Mouse (Mus musculus) MEL (cell line): ENCODE data around the gene Irf2bp2. TPM values are rescaled to one million over a fixed set of nuclear protein-coding genes. Genes with fewer than 3 reads are reported as not detected.

Experiments
- DNase-seq: peaks from one replicate; pipeline ENCODE4 v3.0.0; 2011; ENCODE audit warnings: low read depth, low spot score
- H3K27ac ChIP-seq: 2 replicates; pipeline ENCODE4 v1.5.1; 2012; ENCODE audit warnings: low read depth, mild to moderate bottlenecking, control low read depth, low read length, moderate library complexity; ENCODE audit not compliant: control insufficient read depth
- H3K27me3 ChIP-seq, 2 experiments: fragments of 150-350 bp in 1 of 2; sonication (generic) in 1 of 2; 2 replicates each; pipeline ENCODE4 v1.6.1; 2012; ENCODE audit warnings: low read length in 2 of 2, mild to moderate bottlenecking in 2 of 2, improper control_type of control experiment in 1 of 2, moderate library complexity in 1 of 2; ENCODE audit not compliant: insufficient read depth in 2 of 2, control insufficient read depth in 1 of 2
- H3K36me3 ChIP-seq, 2 experiments: 2 replicates each; pipeline ENCODE4 v1.6.1; 2012 to 2014; ENCODE audit warnings: low read length in 2 of 2, improper control_type of control experiment in 1 of 2, inconsistent platforms in 1 of 2, mild to moderate bottlenecking in 1 of 2; ENCODE audit not compliant: insufficient read depth in 2 of 2, control insufficient read depth in 1 of 2
- H3K4me1 ChIP-seq, 2 experiments: fragments of 150-350 bp in 1 of 2; sonication (generic) in 1 of 2; 2 replicates each; pipeline ENCODE4 v1.6.1; 2012; ENCODE audit warnings: low read length in 2 of 2, improper control_type of control experiment in 1 of 2, mild to moderate bottlenecking in 1 of 2; ENCODE audit not compliant: insufficient read depth in 2 of 2, control insufficient read depth in 1 of 2
- H3K4me3 ChIP-seq, 2 experiments: fragments of 150-350 bp in 1 of 2; sonication (generic) in 1 of 2; 2 replicates each; pipeline ENCODE4 v1.5.1; 2012; ENCODE audit warnings: low read depth in 2 of 2, low read length in 2 of 2, mild to moderate bottlenecking in 2 of 2, moderate library complexity in 2 of 2, control low read depth in 1 of 2, improper control_type of control experiment in 1 of 2; ENCODE audit not compliant: control insufficient read depth in 1 of 2, insufficient read depth in 1 of 2
- H3K79me2 ChIP-seq: 2 replicates; pipeline ENCODE4 v1.6.1; 2012; ENCODE audit warnings: mild to moderate bottlenecking, low read length, moderate library complexity; ENCODE audit not compliant: control insufficient read depth, poor library complexity, insufficient read depth
- H3K9ac ChIP-seq: 2 replicates; pipeline ENCODE4 v1.6.1; 2012; ENCODE audit warnings: low read depth, mild to moderate bottlenecking, control low read depth, low read length, moderate library complexity; ENCODE audit not compliant: control insufficient read depth, poor library complexity, severe bottlenecking
- H3K9me3 ChIP-seq: fragments of 150-350 bp; sonication (generic); replicated peaks from 2 replicates; pipeline ENCODE4 v1.6.1; 2012; ENCODE audit warnings: mild to moderate bottlenecking, low read length, improper control_type of control experiment, moderate library complexity; ENCODE audit not compliant: insufficient read depth
- CHD1 ChIP-seq: IDR thresholded peaks from 2 replicates; pipeline ENCODE4 v1.6.1; 2012; ENCODE audit warnings: low read depth, mild to moderate bottlenecking, inconsistent platforms, low read length, improper control_type of control experiment
- CHD2 ChIP-seq: IDR thresholded peaks from 2 replicates; pipeline ENCODE4 v1.6.1; 2011; ENCODE audit warnings: low read length, improper control_type of control experiment
- CTCF ChIP-seq, 3 experiments: IDR thresholded peaks in 2 of 3; conservative IDR thresholded peaks in 1 of 3; 2 replicates each; pipeline ENCODE4 v1.5.1; 2011 to 2012; ENCODE audit warnings: low read length in 3 of 3, low read depth in 2 of 3, mild to moderate bottlenecking in 2 of 3, improper control_type of control experiment in 1 of 3, inconsistent platforms in 1 of 3, mixed read lengths in 1 of 3, moderate library complexity in 1 of 3; ENCODE audit not compliant: control insufficient read depth in 1 of 3, insufficient read depth in 1 of 3, poor library complexity in 1 of 3, severe bottlenecking in 1 of 3
- E2F4 ChIP-seq: IDR thresholded peaks from 2 replicates; pipeline ENCODE4 v1.6.1; 2011; ENCODE audit warnings: low read depth, low read length, improper control_type of control experiment, borderline replicate concordance
- ELF1 ChIP-seq: IDR thresholded peaks from 2 replicates; pipeline ENCODE4 v1.6.1; 2014; ENCODE audit warnings: low read depth, mild to moderate bottlenecking, inconsistent platforms, low read length, improper control_type of control experiment, moderate library complexity
- ETS1 ChIP-seq: IDR thresholded peaks from 2 replicates; pipeline ENCODE4 v1.6.1; 2012; ENCODE audit warnings: low read depth, mild to moderate bottlenecking, inconsistent platforms, low read length, improper control_type of control experiment, moderate library complexity
- GABPA ChIP-seq: IDR thresholded peaks from 2 replicates; pipeline ENCODE4 v1.6.1; 2012; ENCODE audit warnings: low read depth, mild to moderate bottlenecking, inconsistent platforms, low read length, improper control_type of control experiment, moderate library complexity
- GATA1 ChIP-seq: IDR thresholded peaks from 2 replicates; pipeline ENCODE4 v1.6.1; 2011; ENCODE audit warnings: low read depth, low read length, improper control_type of control experiment
- HCFC1 ChIP-seq: IDR thresholded peaks from 2 replicates; pipeline ENCODE4 v1.6.1; 2012; ENCODE audit warnings: low read depth, mild to moderate bottlenecking, inconsistent platforms, low read length, improper control_type of control experiment, moderate library complexity
- JUND ChIP-seq: IDR thresholded peaks from 2 replicates; pipeline ENCODE4 v1.6.1; 2011; ENCODE audit warnings: low read depth, mild to moderate bottlenecking, improper control_type of control experiment, low read length
- MAX ChIP-seq: IDR thresholded peaks from 2 replicates; pipeline ENCODE4 v1.6.1; 2011; ENCODE audit warnings: low read length, improper control_type of control experiment
- MEF2A ChIP-seq: IDR thresholded peaks from 2 replicates; pipeline ENCODE4 v1.6.1; 2014; ENCODE audit warnings: low read depth, mild to moderate bottlenecking, inconsistent platforms, low read length, improper control_type of control experiment; ENCODE audit not compliant: poor library complexity, insufficient replicate concordance, severe bottlenecking; ENCODE audit errors: extremely low read depth
- MXI1 ChIP-seq: IDR thresholded peaks from 2 replicates; pipeline ENCODE4 v1.6.1; 2011; ENCODE audit warnings: mild to moderate bottlenecking, low read depth, low read length, improper control_type of control experiment
- MYB ChIP-seq: IDR thresholded peaks from 2 replicates; pipeline ENCODE4 v1.6.1; 2011; ENCODE audit warnings: mild to moderate bottlenecking, low read depth, low read length, improper control_type of control experiment
- MYC ChIP-seq: IDR thresholded peaks from 2 replicates; pipeline ENCODE4 v1.6.1; 2011; ENCODE audit warnings: low read depth, mild to moderate bottlenecking, low read length, improper control_type of control experiment, moderate library complexity
- NELFE ChIP-seq: IDR thresholded peaks from 2 replicates; pipeline ENCODE4 v1.6.1; 2011; ENCODE audit warnings: low read depth, low read length, improper control_type of control experiment
- NRF1 ChIP-seq: IDR thresholded peaks from 2 replicates; pipeline ENCODE4 v1.6.1; 2014; ENCODE audit warnings: low read depth, mild to moderate bottlenecking, inconsistent platforms, low read length, improper control_type of control experiment, moderate library complexity; ENCODE audit not compliant: poor library complexity, insufficient read depth, severe bottlenecking
- POLR2A ChIP-seq, 2 experiments: IDR thresholded peaks; 2 replicates each; pipeline ENCODE4 v1.6.1; 2011 to 2012; ENCODE audit warnings: low read length in 2 of 2, mild to moderate bottlenecking in 2 of 2, control low read depth in 1 of 2, improper control_type of control experiment in 1 of 2, low read depth in 1 of 2, moderate library complexity in 1 of 2; ENCODE audit not compliant: control insufficient read depth in 1 of 2, insufficient read depth in 1 of 2, poor library complexity in 1 of 2
- POLR2AphosphoS2 ChIP-seq: IDR thresholded peaks from 2 replicates; pipeline ENCODE4 v1.6.1; 2011; ENCODE audit warnings: low read length, improper control_type of control experiment
- POLR2AphosphoS5 ChIP-seq: IDR thresholded peaks from 2 replicates; pipeline ENCODE4 v1.6.1; 2012; ENCODE audit warnings: low read depth, borderline replicate concordance, mild to moderate bottlenecking, inconsistent platforms, low read length, moderate library complexity, mixed read lengths
- RCOR1 ChIP-seq: IDR thresholded peaks from 2 replicates; pipeline ENCODE4 v1.6.1; 2012; ENCODE audit warnings: low read depth, mild to moderate bottlenecking, inconsistent platforms, low read length, improper control_type of control experiment
- SIN3A ChIP-seq: IDR thresholded peaks from 2 replicates; pipeline ENCODE4 v1.6.1; 2012; ENCODE audit warnings: low read length, improper control_type of control experiment, inconsistent platforms
- TAL1 ChIP-seq: IDR thresholded peaks from 2 replicates; pipeline ENCODE4 v1.6.1; 2012; ENCODE audit warnings: mild to moderate bottlenecking, inconsistent platforms, low read length, moderate library complexity, mixed read lengths
- TBP ChIP-seq: IDR thresholded peaks from 2 replicates; pipeline ENCODE4 v1.8.0; 2011; ENCODE audit warnings: low read depth, low read length, improper control_type of control experiment
- UBTF ChIP-seq: IDR thresholded peaks from 2 replicates; pipeline ENCODE4 v1.6.1; 2012; ENCODE audit warnings: low read depth, mild to moderate bottlenecking, inconsistent platforms, low read length, improper control_type of control experiment, moderate library complexity, borderline replicate concordance; ENCODE audit not compliant: insufficient read depth
- USF1 ChIP-seq: IDR thresholded peaks from 2 replicates; pipeline ENCODE4 v1.6.1; 2014; ENCODE audit warnings: low read depth, mild to moderate bottlenecking, inconsistent platforms, low read length, improper control_type of control experiment, moderate library complexity
- ZKSCAN1 ChIP-seq: IDR thresholded peaks from 2 replicates; pipeline ENCODE4 v1.6.1; 2012; ENCODE audit warnings: low read depth, mild to moderate bottlenecking, inconsistent platforms, low read length, improper control_type of control experiment, moderate library complexity
- polyA plus RNA-seq, 2 experiments: library from polyadenylated mRNA; stranded (reverse) in 1 of 2; unstranded in 1 of 2; fragments of >175 nt in 1 of 2; fragments of >200 nt in 1 of 2; gene quantifications; 2 replicates each; pipeline versions ENCODE4 v1.2.1 to v1.2.4; 2012; ENCODE audit warnings: low replicate concordance in 2 of 2, low read depth in 1 of 2; ENCODE audit not compliant: insufficient read length in 2 of 2, insufficient read depth in 1 of 2, missing spikeins in 1 of 2
- total RNA-seq: library from RNA; depleted of rRNA; stranded (reverse); fragments of 300-350 nt; gene quantifications from 2 replicates; pipeline ENCODE4 v1.2.3, GENCODE M21; 2012

Irf2bp2 gene
- total and polyA plus RNA-seq, 3 experiments, result 17.1 to 30.4 TPM; not detected in 1

DNA sequence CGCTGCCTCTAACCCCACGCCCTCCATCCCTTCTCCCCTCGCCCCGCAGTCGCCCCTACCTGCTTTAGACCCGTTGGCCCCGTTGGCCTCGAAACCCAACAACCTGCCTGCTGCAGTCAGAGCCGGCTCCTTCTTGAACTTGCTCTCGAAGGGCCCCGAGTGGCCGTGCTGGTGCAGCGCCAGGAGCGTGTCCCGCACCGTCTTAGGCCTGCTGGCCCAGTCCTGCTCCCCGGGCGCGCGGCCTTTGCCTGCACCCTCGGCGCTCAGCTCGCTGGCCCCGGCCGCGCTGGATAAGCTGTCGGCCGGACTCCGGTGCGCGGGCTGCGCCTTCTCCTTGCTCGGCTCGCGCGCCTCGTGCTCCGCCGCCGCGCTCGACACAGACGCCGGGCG is 1.4 kb downstream of the Irf2bp2 start:
- peaks cover 72% of the 10 kb centered on the region for H3K79me2 ChIP-seq
- H3K4me1 ChIP-seq, result peaks cover 9 to 19% of the 10 kb centered on the region in 2 experiments
- peak overlapping the region; percentile 62 for H3K27ac ChIP-seq
- peak overlapping the region; percentile 79 to 90 for H3K4me3 ChIP-seq
- H3K9ac ChIP-seq, result peak overlapping the region; percentile 95
- H3K9me3 ChIP-seq, result no peaks in the 10 kb centered on the region
- peak; percentile 45 for DNase-seq
- H3K36me3 ChIP-seq, result peaks cover 19 to 23% of the 10 kb centered on the region in 2 experiments
- H3K27me3 ChIP-seq, result no peaks in the 10 kb centered on the region
- no peak for TF ChIP-seq ELF1
- TF ChIP-seq E2F4, result no peak
- TF ChIP-seq TBP, result no peak
- no peak for TF ChIP-seq USF1
- no peak for TF ChIP-seq MAX
- TF ChIP-seq SIN3A, result no peak
- no peak for TF ChIP-seq TAL1
- TF ChIP-seq CTCF (IDR thresholded peaks at IDR 0.05 in 2 of 3, conservative IDR thresholded peaks at IDR 0.05 in 1 of 3; ENCODE audit: control insufficient read depth in 1 of 3, insufficient read depth in 1 of 3, low read depth in 2 of 3, low read length in 3 of 3, poor library complexity in 1 of 3, severe bottlenecking in 1 of 3), result no peak

GRCm38 (mm10) chr8:126591821-126592268 is 1.9 kb downstream of the Irf2bp2 start:
- H3K27ac ChIP-seq, result peak overlapping the region; percentile 85
- H3K79me2 ChIP-seq, result peaks cover 76% of the 10 kb centered on the region
- H3K4me3 ChIP-seq, result peak overlapping the region; percentile 79 to 90
- peak overlapping the region; percentile 95 for H3K9ac ChIP-seq
- H3K27me3 ChIP-seq, result no peaks in the 10 kb centered on the region
- no peaks in the 10 kb centered on the region for H3K9me3 ChIP-seq
- TF ChIP-seq POLR2AphosphoS5 (no peak), NRF1 (no peak), MAX (peak; percentile 42), JUND (no peak), POLR2AphosphoS2 (no peak), MXI1 (peak; percentile 83), NELFE (no peak), MYB (no peak), GABPA (no peak), MYC (peak; percentile 25; the same call in 1 of the 2 replicates), TBP (0 out of 2 replicates have a peak, but pooled peaks have one; percentile 9), CHD1 (no peak; the same call in none of the 2 replicates), POLR2A (IDR thresholded peaks at IDR 0.05; ENCODE audit: control insufficient read depth in 1 of 2, insufficient read depth in 1 of 2, low read depth in 1 of 2, low read length in 2 of 2, poor library complexity in 1 of 2) (peak in 1 of 2 experiments; percentile 40; a peak in 2 of 4 replicates), MEF2A (no peak), ETS1 (no peak), GATA1 (no peak), UBTF (0 out of 2 replicates have a peak, but pooled peaks have one; percentile 60), SIN3A (peak; percentile 59), RCOR1 (no peak), CTCF (IDR thresholded peaks at IDR 0.05 in 2 of 3, conservative IDR thresholded peaks at IDR 0.05 in 1 of 3; ENCODE audit: control insufficient read depth in 1 of 3, insufficient read depth in 1 of 3, low read depth in 2 of 3, low read length in 3 of 3, poor library complexity in 1 of 3, severe bottlenecking in 1 of 3) (no peak), CHD2 (no peak), ZKSCAN1 (no peak), HCFC1 (no peak)
- TF ChIP-seq, all 39 proteins: peak for 7
- peaks cover 6 to 17% of the 10 kb centered on the region in 2 experiments; a peak in 3 of 4 replicates for H3K4me1 ChIP-seq
- DNase-seq, result peak; percentile 70
- H3K36me3 ChIP-seq, result peaks cover 19 to 22% of the 10 kb centered on the region in 2 experiments
